Mouse (Mus musculus) megakaryocyte, embryonic 14.5 days (primary cell): ENCODE measurements around the gene Vmn1r176.
"Not testable (repeated sequence)": the region's sequence is repeated elsewhere in the genome, so short reads cannot be mapped to it uniquely, and the experiment has no call there.

ENCODE experiments used
- FLI1 ChIP-seq: IDR thresholded peaks from 2 replicates; pipeline ENCODE4 v1.6.1; 2012; ENCODE audit warnings: low read length, inconsistent platforms, mixed read lengths
- GATA1 ChIP-seq: IDR thresholded peaks from 3 replicates; pipeline ENCODE4 v1.6.1; 2012; ENCODE audit warnings: mixed read lengths, low read length, inconsistent platforms, borderline replicate concordance

- TF ChIP-seq GATA1, FLI1: not testable (repeated sequence)
These were observed at the start of gene Vmn1r176 for GRCm38 (mm10) chr7:23837272-23837671.
